Mouse (Mus musculus): ENCODE measurements around the gene Elmsan1. TPM values are rescaled to one million over a fixed set of nuclear protein-coding genes. Genes with fewer than 3 reads are reported as not detected.
"Not testable (repeated sequence)": the region's sequence is repeated elsewhere in the genome, so short reads cannot be mapped to it uniquely, and the experiment has no call there.

Gene Elmsan1
- total and polyA plus RNA-seq, 3 experiments = 21.4 to 140 (median 66.7) TPM

DNA sequence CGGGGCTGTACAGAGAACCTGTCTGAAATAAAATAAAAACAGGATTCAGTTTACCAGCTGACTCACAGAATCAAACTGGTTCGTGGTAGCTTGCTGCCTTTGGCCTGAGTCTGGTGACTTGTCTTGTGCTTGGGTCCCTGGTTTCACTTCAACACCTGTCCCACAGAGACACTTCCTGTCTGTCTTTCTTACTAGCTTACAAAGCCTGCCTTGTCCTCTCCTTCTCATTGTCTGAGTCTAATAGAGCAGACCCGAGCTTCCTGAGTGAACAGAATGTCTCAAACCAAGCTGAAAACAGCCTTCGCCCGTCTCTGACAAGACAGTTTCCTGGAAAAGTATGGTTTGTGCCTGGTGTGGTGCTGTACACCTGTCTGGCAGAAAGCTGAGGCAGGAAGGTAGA lies 27.0 kb upstream of the Elmsan1 start:
- DNase-seq (ENCODE audit: low spot score) (no peak), ATAC-seq (ENCODE audit: extremely low read depth, insufficient number of reproducible peaks, low FRiP score, poor library complexity, severe bottlenecking) (no peak)
- Histone ChIP-seq H3K36me3 (replicated peaks) (no peaks in the 10 kb centered on the region), H3K27me3 (ENCODE audit: insufficient read depth, low read length) (peaks cover 27% of the 10 kb centered on the region), H3K4me1 (ENCODE audit: insufficient read depth, low read depth, low read length) (peaks cover 24% of the 10 kb centered on the region), H3K9me3 (replicated peaks) (no peaks in the 10 kb centered on the region), H3K4me3 (ENCODE audit: low read depth, low read length) (no peak overlapping the region)
- no peak for TF ChIP-seq GATA2 (IDR thresholded peaks at IDR 0.05; ENCODE audit: borderline replicate concordance, low read depth, low read length)
- no peak for TF ChIP-seq GATA1 (IDR thresholded peaks at IDR 0.05; ENCODE audit: borderline replicate concordance, low read length)
- TF ChIP-seq CTCF (IDR thresholded peaks at IDR 0.05; ENCODE audit: low read depth, low read length) = no peak
- no peak for TF ChIP-seq TAL1 (conservative IDR thresholded peaks at IDR 0.05; ENCODE audit: low read depth, low read length)
- no peak for TF ChIP-seq POLR2AphosphoS5 (IDR thresholded peaks at IDR 0.05; ENCODE audit: insufficient replicate concordance, low read depth, low read length)

- Histone ChIP-seq H3K27me3 (ENCODE audit: insufficient read depth, low read length) (peaks cover 38% of the 10 kb centered on the region), H3K9me3 (replicated peaks) (no peaks in the 10 kb centered on the region), H3K36me3 (replicated peaks) (no peaks in the 10 kb centered on the region), H3K4me1 (ENCODE audit: insufficient read depth, low read depth, low read length) (peaks cover 27% of the 10 kb centered on the region), H3K4me3 (ENCODE audit: low read depth, low read length) (no peak overlapping the region)
- TF ChIP-seq GATA1 (IDR thresholded peaks at IDR 0.05; ENCODE audit: borderline replicate concordance, low read length) (no peak), GATA2 (IDR thresholded peaks at IDR 0.05; ENCODE audit: borderline replicate concordance, low read depth, low read length) (no peak), TAL1 (conservative IDR thresholded peaks at IDR 0.05; ENCODE audit: low read depth, low read length) (no peak), POLR2AphosphoS5 (IDR thresholded peaks at IDR 0.05; ENCODE audit: insufficient replicate concordance, low read depth, low read length) (no peak), CTCF (IDR thresholded peaks at IDR 0.05; ENCODE audit: low read depth, low read length) (no peak)
- ATAC-seq (ENCODE audit: extremely low read depth, insufficient number of reproducible peaks, low FRiP score, poor library complexity, severe bottlenecking) (peak; percentile 68), DNase-seq (ENCODE audit: low spot score) (peak; percentile 58)
Observed at GRCm38 (mm10) chr12:84243076-84243770, 24.5 kb upstream of the Elmsan1 start.

GRCm38 (mm10) chr12:84237036-84237435 lies 18.4 kb upstream of the Elmsan1 start:
- peaks cover 23% of the 10 kb centered on the region for H3K27me3 ChIP-seq (ENCODE audit: insufficient read depth, low read length)
- not testable (repeated sequence) for H3K9me3 ChIP-seq (replicated peaks); H3K36me3 ChIP-seq (replicated peaks); H3K4me3 ChIP-seq (ENCODE audit: low read depth, low read length); ATAC-seq (ENCODE audit: extremely low read depth, insufficient number of reproducible peaks, low FRiP score, poor library complexity, severe bottlenecking); DNase-seq (ENCODE audit: low spot score)
- peaks cover 23% of the 10 kb centered on the region for H3K4me1 ChIP-seq (ENCODE audit: insufficient read depth, low read depth, low read length)

DNA sequence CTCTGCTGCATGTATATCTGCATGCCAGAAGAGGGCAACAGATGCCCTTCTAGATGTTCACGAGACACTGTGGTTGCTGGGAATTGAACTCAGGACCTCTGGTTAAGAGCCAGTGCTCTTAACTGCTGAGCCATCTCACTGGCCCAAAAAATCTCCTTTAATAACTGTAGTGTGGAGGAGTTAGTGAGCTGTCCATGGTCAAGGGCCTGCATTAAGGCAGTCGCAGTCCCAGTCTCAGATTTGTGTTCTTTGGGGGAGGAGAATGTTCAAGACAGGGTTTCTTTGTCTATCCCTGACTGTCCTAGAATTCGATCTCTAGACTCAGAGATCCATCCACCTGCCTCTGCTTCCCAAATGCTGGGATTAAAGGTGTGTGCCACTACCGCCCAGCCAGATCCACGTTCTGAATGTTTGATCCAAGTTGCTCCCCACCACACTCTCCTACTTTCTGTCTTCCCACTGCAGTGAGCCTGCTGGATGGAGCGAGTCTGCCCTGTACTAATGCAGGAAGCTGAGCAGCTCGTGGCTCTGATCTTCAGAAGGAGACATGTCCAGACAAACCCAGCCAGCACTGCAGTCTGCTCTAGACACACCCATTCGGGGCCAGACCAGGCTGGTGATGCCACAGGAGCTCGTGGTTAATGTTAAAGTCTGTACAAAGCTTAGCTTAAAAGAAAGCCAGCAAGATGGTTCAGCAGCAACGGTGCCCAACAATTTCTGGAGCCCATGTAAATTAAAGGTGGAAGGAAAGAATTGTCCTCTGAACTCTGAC lies 17.5 kb upstream of the Elmsan1 start:
- Histone ChIP-seq H3K4me1 (ENCODE audit: insufficient read depth, low read depth, low read length) (peaks cover 21% of the 10 kb centered on the region), H3K27me3 (ENCODE audit: insufficient read depth, low read length) (peaks cover 18% of the 10 kb centered on the region), H3K9me3 (replicated peaks) (no peaks in the 10 kb centered on the region), H3K4me3 (ENCODE audit: low read depth, low read length) (peak overlapping the region; percentile 2; the same call in 1 of the 2 replicates), H3K36me3 (replicated peaks) (no peaks in the 10 kb centered on the region)
- DNase-seq (ENCODE audit: low spot score) = no peak
- no peak; the same call in 1 of the 2 replicates for ATAC-seq (ENCODE audit: extremely low read depth, insufficient number of reproducible peaks, low FRiP score, poor library complexity, severe bottlenecking)
- TF ChIP-seq TAL1 (conservative IDR thresholded peaks at IDR 0.05; ENCODE audit: low read depth, low read length) (no peak), POLR2AphosphoS5 (IDR thresholded peaks at IDR 0.05; ENCODE audit: insufficient replicate concordance, low read depth, low read length) (no peak), GATA2 (IDR thresholded peaks at IDR 0.05; ENCODE audit: borderline replicate concordance, low read depth, low read length) (no peak), GATA1 (IDR thresholded peaks at IDR 0.05; ENCODE audit: borderline replicate concordance, low read length) (no peak), CTCF (IDR thresholded peaks at IDR 0.05; ENCODE audit: low read depth, low read length) (no peak)

- Histone ChIP-seq H3K4me3 (ENCODE audit: low read depth, low read length) (no peak overlapping the region), H3K27me3 (ENCODE audit: insufficient read depth, low read length) (peaks cover 17% of the 10 kb centered on the region), H3K9me3 (replicated peaks) (no peaks in the 10 kb centered on the region), H3K4me1 (ENCODE audit: insufficient read depth, low read depth, low read length) (peaks cover 20% of the 10 kb centered on the region), H3K36me3 (replicated peaks) (no peaks in the 10 kb centered on the region)
- no peak for DNase-seq (ENCODE audit: low spot score)
- TF ChIP-seq POLR2AphosphoS5 (IDR thresholded peaks at IDR 0.05; ENCODE audit: insufficient replicate concordance, low read depth, low read length) (no peak), GATA2 (IDR thresholded peaks at IDR 0.05; ENCODE audit: borderline replicate concordance, low read depth, low read length) (no peak), CTCF (IDR thresholded peaks at IDR 0.05; ENCODE audit: low read depth, low read length) (no peak), GATA1 (IDR thresholded peaks at IDR 0.05; ENCODE audit: borderline replicate concordance, low read length) (no peak), TAL1 (conservative IDR thresholded peaks at IDR 0.05; ENCODE audit: low read depth, low read length) (no peak)
- no peak for ATAC-seq (ENCODE audit: extremely low read depth, insufficient number of reproducible peaks, low FRiP score, poor library complexity, severe bottlenecking)
Observed at GRCm38 (mm10) chr12:84235577-84235976, 16.9 kb upstream of the Elmsan1 start.

GRCm38 (mm10) chr12:84233488-84234100 lies 14.9 kb upstream of the Elmsan1 start:
- Histone ChIP-seq H3K4me3 (ENCODE audit: low read depth, low read length) (no peak overlapping the region), H3K4me1 (ENCODE audit: insufficient read depth, low read depth, low read length) (peaks cover 16% of the 10 kb centered on the region), H3K27me3 (ENCODE audit: insufficient read depth, low read length) (peaks cover 10% of the 10 kb centered on the region), H3K36me3 (replicated peaks) (no peaks in the 10 kb centered on the region), H3K9me3 (replicated peaks) (no peaks in the 10 kb centered on the region)
- TF ChIP-seq CTCF (IDR thresholded peaks at IDR 0.05; ENCODE audit: low read depth, low read length) (no peak), GATA2 (IDR thresholded peaks at IDR 0.05; ENCODE audit: borderline replicate concordance, low read depth, low read length) (no peak), GATA1 (IDR thresholded peaks at IDR 0.05; ENCODE audit: borderline replicate concordance, low read length) (no peak), TAL1 (conservative IDR thresholded peaks at IDR 0.05; ENCODE audit: low read depth, low read length) (no peak), POLR2AphosphoS5 (IDR thresholded peaks at IDR 0.05; ENCODE audit: insufficient replicate concordance, low read depth, low read length) (no peak)
- no peak for DNase-seq (ENCODE audit: low spot score)
- no peak for ATAC-seq (ENCODE audit: extremely low read depth, insufficient number of reproducible peaks, low FRiP score, poor library complexity, severe bottlenecking)
